Mouse (Mus musculus): ENCODE data around the gene Lyl1. TPM values are rescaled to one million over a fixed set of nuclear protein-coding genes. Genes with fewer than 3 reads are reported as not detected.

The Lyl1 gene
- polyA plus RNA-seq, 1 experiment from 2014 or later = 5.1 TPM

DNA sequence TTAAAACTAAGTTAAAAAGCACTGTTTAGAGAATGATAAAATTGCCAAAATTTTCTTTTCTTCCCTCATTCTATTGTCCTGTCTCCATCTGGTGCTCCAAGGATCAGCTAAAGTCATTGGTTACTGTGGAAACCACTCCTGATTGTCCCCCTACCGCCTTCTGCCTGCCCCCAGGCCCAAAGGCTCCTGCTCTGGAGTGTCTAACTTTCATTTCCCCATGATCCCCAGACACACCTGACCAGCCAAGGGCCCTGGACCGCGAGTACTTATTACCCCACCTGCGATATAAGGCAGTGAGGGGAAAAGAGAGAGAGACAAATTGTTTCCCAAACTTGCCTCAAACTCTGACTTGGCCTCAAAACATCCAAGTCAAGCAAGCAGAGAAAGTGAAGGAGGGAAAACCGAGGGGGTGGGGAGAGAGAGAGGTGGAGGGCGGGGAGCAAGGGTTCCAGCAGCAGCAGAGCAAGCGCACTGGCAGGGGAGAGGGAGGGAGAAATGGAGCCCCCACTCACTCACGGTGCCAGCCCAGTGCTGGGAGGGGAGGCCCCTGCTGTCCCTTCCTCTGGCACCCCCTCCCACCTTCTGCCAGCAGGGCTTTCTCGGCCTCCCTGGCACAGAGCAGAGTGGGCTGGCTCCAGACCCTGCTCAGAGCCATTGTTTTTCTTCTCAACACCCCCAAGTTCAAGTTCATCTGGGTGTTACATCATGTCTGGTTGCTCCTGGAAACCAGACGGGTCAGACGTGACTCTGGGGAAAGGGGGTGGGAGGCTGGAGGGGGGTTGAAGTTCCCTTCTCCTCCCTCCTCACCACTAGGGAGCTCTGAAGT lies 10.9 kb downstream of the Lyl1 start:
- peak; percentile 88 for ATAC-seq (ENCODE audit: low FRiP score)
- Histone ChIP-seq H3K36me3 (ENCODE audit: control insufficient read depth, insufficient read depth, low read length) (no peaks in the 10 kb centered on the region), H3K4me2 (peak overlapping the region; percentile 22; the same call in 1 of the 2 replicates), H3K9me3 (ENCODE audit: control insufficient read depth, low read length) (no peaks in the 10 kb centered on the region), H3K27me3 (ENCODE audit: control insufficient read depth, insufficient read depth, low read length) (peaks cover 75% of the 10 kb centered on the region), H3K4me3 (ENCODE audit: low read depth, low read length) (peak overlapping the region; percentile 8; the same call in 1 of the 2 replicates), H3K4me1 (ENCODE audit: control insufficient read depth, insufficient read depth, low read length) (peaks cover 55% of the 10 kb centered on the region), H3K9ac (ENCODE audit: low read length) (peak overlapping the region; percentile 35), H3K27ac (ENCODE audit: low read depth, low read length) (peak overlapping the region; percentile 80)
- peak; percentile 96 for DNase-seq (ENCODE audit: low spot score, missing footprints)
- 11% methylated on average over 10 of the region's 11 CpGs for WGBS

DNA sequence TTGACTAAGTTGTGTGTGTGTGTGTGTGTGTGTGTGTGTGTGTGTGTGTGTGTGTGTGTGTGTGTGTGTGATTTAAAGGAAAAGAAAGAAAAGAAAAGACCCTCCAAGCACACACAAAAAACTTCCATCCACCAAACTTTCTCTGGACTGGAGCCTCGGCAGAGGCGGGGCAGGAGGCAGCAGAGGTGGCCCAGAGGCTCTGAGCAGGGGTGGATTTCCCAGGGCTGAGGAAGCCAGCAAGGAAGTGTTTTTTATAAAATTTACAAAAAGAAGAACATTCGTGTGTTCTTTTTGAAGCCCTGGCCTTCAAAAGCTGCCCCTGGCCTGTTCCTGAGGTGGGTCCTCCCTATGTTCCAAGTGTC lies 11.5 kb downstream of the Lyl1 start:
- H3K4me1 ChIP-seq (ENCODE audit: control insufficient read depth, insufficient read depth, low read length) = peaks cover 49% of the 10 kb centered on the region
- DNase-seq (ENCODE audit: low spot score, missing footprints) (no peak), ATAC-seq (ENCODE audit: low FRiP score) (peak; percentile 34; the same call in 1 of the 2 replicates)
- peaks cover 75% of the 10 kb centered on the region for H3K27me3 ChIP-seq (ENCODE audit: control insufficient read depth, insufficient read depth, low read length)
- whole genome bisulfite sequencing = 34% methylated on average over 3 of the region's 3 CpGs
- H3K27ac ChIP-seq (ENCODE audit: low read depth, low read length) = peak overlapping the region; percentile 69
- H3K4me2 ChIP-seq = no peak overlapping the region
- H3K36me3 ChIP-seq (ENCODE audit: control insufficient read depth, insufficient read depth, low read length) = no peaks in the 10 kb centered on the region
- H3K9me3 ChIP-seq (ENCODE audit: control insufficient read depth, low read length) = no peaks in the 10 kb centered on the region
- no peak overlapping the region for H3K4me3 ChIP-seq (ENCODE audit: low read depth, low read length)
- peak overlapping the region; percentile 6; the same call in 1 of the 2 replicates for H3K9ac ChIP-seq (ENCODE audit: low read length)

- Histone ChIP-seq H3K36me3 (ENCODE audit: control insufficient read depth, insufficient read depth, low read length) (no peaks in the 10 kb centered on the region), H3K27ac (ENCODE audit: low read depth, low read length) (peak overlapping the region; percentile 69), H3K4me3 (ENCODE audit: low read depth, low read length) (no peak overlapping the region), H3K4me1 (ENCODE audit: control insufficient read depth, insufficient read depth, low read length) (peaks cover 43% of the 10 kb centered on the region), H3K9me3 (ENCODE audit: control insufficient read depth, low read length) (no peaks in the 10 kb centered on the region), H3K4me2 (no peak overlapping the region), H3K27me3 (ENCODE audit: control insufficient read depth, insufficient read depth, low read length) (peaks cover 72% of the 10 kb centered on the region), H3K9ac (ENCODE audit: low read length) (no peak overlapping the region; the same call in 1 of the 2 replicates)
- no peak for DNase-seq (ENCODE audit: low spot score, missing footprints)
- 46% methylated on average over 4 of the region's 4 CpGs for WGBS
- ATAC-seq (ENCODE audit: low FRiP score) = no peak
These were observed 12.1 kb downstream of the Lyl1 start for GRCm38 (mm10) chr8:84713381-84713780.

GRCm38 (mm10) chr8:84714161-84714560 lies 12.9 kb downstream of the Lyl1 start:
- peaks cover 70% of the 10 kb centered on the region for H3K27me3 ChIP-seq (ENCODE audit: control insufficient read depth, insufficient read depth, low read length)
- ATAC-seq (ENCODE audit: low FRiP score) = no peak
- H3K4me2 ChIP-seq = no peak overlapping the region

GRCm38 (mm10) chr8:84715893-84716468 lies 14.7 kb downstream of the Lyl1 start:
- Histone ChIP-seq H3K36me3 (ENCODE audit: control insufficient read depth, insufficient read depth, low read length) (no peaks in the 10 kb centered on the region), H3K4me3 (ENCODE audit: low read depth, low read length) (0 out of 2 replicates have a peak overlapping the region, but pooled peaks have one; percentile 1), H3K4me1 (ENCODE audit: control insufficient read depth, insufficient read depth, low read length) (peaks cover 33% of the 10 kb centered on the region), H3K4me2 (peak overlapping the region; percentile 27; the same call in 1 of the 2 replicates), H3K27me3 (ENCODE audit: control insufficient read depth, insufficient read depth, low read length) (peaks cover 64% of the 10 kb centered on the region), H3K9ac (ENCODE audit: low read length) (peak overlapping the region; percentile 41; the same call in 1 of the 2 replicates), H3K9me3 (ENCODE audit: control insufficient read depth, low read length) (no peaks in the 10 kb centered on the region), H3K27ac (ENCODE audit: low read depth, low read length) (no peak overlapping the region)
- ATAC-seq (ENCODE audit: low FRiP score) (no peak), DNase-seq (ENCODE audit: low spot score, missing footprints) (peak; percentile 92)
- WGBS = 3% methylated on average over 26 of the region's 27 CpGs

More at GRCm38 (mm10) chr8:84714161-84714560, 12.9 kb downstream of the Lyl1 start:
- Histone ChIP-seq H3K4me1 (ENCODE audit: control insufficient read depth, insufficient read depth, low read length) (peaks cover 36% of the 10 kb centered on the region), H3K4me3 (ENCODE audit: low read depth, low read length) (no peak overlapping the region), H3K36me3 (ENCODE audit: control insufficient read depth, insufficient read depth, low read length) (no peaks in the 10 kb centered on the region), H3K27ac (ENCODE audit: low read depth, low read length) (0 out of 2 replicates have a peak overlapping the region, but pooled peaks have one; percentile 3), H3K9ac (ENCODE audit: low read length) (no peak overlapping the region), H3K9me3 (ENCODE audit: control insufficient read depth, low read length) (no peaks in the 10 kb centered on the region)
- 68% methylated on average over 4 of the region's 4 CpGs for WGBS
- no peak for DNase-seq (ENCODE audit: low spot score, missing footprints)

GRCm38 (mm10) chr8:84716790-84717189 lies 15.5 kb downstream of the Lyl1 start:
- peaks cover 26% of the 10 kb centered on the region for H3K4me1 ChIP-seq (ENCODE audit: control insufficient read depth, insufficient read depth, low read length)
- H3K36me3 ChIP-seq (ENCODE audit: control insufficient read depth, insufficient read depth, low read length) = no peaks in the 10 kb centered on the region
- no peak overlapping the region for H3K4me2 ChIP-seq
- no peak for DNase-seq (ENCODE audit: low spot score, missing footprints)
- H3K9me3 ChIP-seq (ENCODE audit: control insufficient read depth, low read length) = no peaks in the 10 kb centered on the region
- no peak overlapping the region for H3K9ac ChIP-seq (ENCODE audit: low read length)
- H3K4me3 ChIP-seq (ENCODE audit: low read depth, low read length) = no peak overlapping the region
- WGBS = 82% methylated on average over 11 of the region's 11 CpGs
- no peak overlapping the region for H3K27ac ChIP-seq (ENCODE audit: low read depth, low read length)
- peaks cover 64% of the 10 kb centered on the region for H3K27me3 ChIP-seq (ENCODE audit: control insufficient read depth, insufficient read depth, low read length)
- ATAC-seq (ENCODE audit: low FRiP score) = no peak

GRCm38 (mm10) chr8:84718476-84718875 lies 17.2 kb downstream of the Lyl1 start:
- H3K4me1 ChIP-seq (ENCODE audit: control insufficient read depth, insufficient read depth, low read length) = peaks cover 20% of the 10 kb centered on the region
- no peak overlapping the region for H3K9ac ChIP-seq (ENCODE audit: low read length)
- 85% methylated on average over 5 of the region's 5 CpGs for WGBS
- no peak overlapping the region for H3K4me2 ChIP-seq
- peaks cover 66% of the 10 kb centered on the region for H3K27me3 ChIP-seq (ENCODE audit: control insufficient read depth, insufficient read depth, low read length)
- no peaks in the 10 kb centered on the region for H3K9me3 ChIP-seq (ENCODE audit: control insufficient read depth, low read length)
- DNase-seq (ENCODE audit: low spot score, missing footprints) (no peak), ATAC-seq (ENCODE audit: low FRiP score) (no peak)
- H3K27ac ChIP-seq (ENCODE audit: low read depth, low read length) = no peak overlapping the region
- H3K36me3 ChIP-seq (ENCODE audit: control insufficient read depth, insufficient read depth, low read length) = no peaks in the 10 kb centered on the region
- H3K4me3 ChIP-seq (ENCODE audit: low read depth, low read length) = no peak overlapping the region

DNA sequence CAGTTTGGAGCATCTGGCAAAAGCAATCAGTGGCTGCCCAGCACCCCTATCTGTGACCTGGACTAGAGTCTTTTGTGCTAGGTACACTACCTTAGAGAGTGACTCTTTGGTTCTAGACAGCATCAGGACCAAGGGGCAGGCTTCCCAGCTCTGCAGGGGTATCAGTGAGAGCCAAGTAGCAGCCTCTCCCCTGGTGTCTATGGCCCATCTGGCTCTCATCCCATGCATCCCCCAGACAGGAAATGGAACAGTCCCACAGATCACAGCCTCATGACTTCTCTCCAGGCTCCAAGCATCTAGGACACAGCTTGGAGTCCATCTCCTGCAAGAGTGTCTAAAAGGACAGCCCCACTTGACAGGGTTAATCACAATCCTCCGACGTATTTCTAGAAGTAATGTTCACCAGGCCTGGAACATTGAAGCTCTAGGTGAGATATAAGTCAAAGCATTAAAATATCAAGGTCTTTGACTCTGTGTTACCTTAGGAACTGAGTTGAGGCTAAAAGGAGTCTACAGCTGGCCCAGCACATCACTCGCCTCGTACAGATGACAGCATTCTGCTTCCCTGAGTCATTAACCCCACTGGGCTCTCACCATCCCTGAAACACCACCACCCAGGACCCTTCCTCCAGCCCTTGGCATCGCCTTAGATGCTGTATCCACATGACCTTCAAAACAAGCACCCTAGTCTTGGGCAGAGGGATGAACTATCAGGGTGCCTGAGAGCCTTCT lies 17.9 kb downstream of the Lyl1 start:
- WGBS = 84% methylated on average over 5 of the region's 5 CpGs
- no peaks in the 10 kb centered on the region for H3K36me3 ChIP-seq (ENCODE audit: control insufficient read depth, insufficient read depth, low read length)

More for the DNA sequence above, 17.9 kb downstream of the Lyl1 start:
- Histone ChIP-seq H3K4me2 (no peak overlapping the region), H3K4me3 (ENCODE audit: low read depth, low read length) (no peak overlapping the region), H3K9ac (ENCODE audit: low read length) (no peak overlapping the region), H3K9me3 (ENCODE audit: control insufficient read depth, low read length) (no peaks in the 10 kb centered on the region), H3K27ac (ENCODE audit: low read depth, low read length) (no peak overlapping the region), H3K4me1 (ENCODE audit: control insufficient read depth, insufficient read depth, low read length) (peaks cover 18% of the 10 kb centered on the region), H3K27me3 (ENCODE audit: control insufficient read depth, insufficient read depth, low read length) (peaks cover 64% of the 10 kb centered on the region)
- ATAC-seq (ENCODE audit: low FRiP score) (no peak), DNase-seq (ENCODE audit: low spot score, missing footprints) (no peak)

All from midbrain, embryonic 11.5 days (tissue).